Mouse (Mus musculus): ENCODE data around the gene Foxred2. TPM values are rescaled to one million over a fixed set of nuclear protein-coding genes. Genes with fewer than 3 reads are reported as not detected.

Foxred2 gene
- total RNA-seq, 2 experiments from 2014 or later = 9.3 to 9.6 TPM

DNA sequence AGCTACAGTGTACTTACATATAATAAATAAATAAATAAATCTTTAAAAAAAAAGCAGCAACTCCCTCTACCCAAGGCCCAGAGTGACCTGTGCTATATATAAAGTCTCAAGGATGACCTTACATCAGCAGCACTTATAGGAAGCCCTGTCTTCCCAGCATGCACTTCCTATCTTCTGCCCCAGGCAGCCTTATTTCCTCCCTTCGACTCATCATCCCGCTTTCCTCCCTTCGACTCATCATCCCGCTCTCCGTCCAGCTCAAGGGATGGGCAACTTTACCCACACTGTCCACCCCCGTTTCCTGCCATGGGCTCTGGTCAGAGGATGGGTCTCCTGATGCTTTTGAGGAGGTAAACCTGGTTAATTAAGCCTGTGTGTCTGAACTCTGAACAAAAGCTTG lies 34.9 kb downstream of the Foxred2 start:
- ATAC-seq (replicated peaks; ENCODE audit: low FRiP score, low TSS enrichment, poor library complexity, severe bottlenecking) = no peak

DNA sequence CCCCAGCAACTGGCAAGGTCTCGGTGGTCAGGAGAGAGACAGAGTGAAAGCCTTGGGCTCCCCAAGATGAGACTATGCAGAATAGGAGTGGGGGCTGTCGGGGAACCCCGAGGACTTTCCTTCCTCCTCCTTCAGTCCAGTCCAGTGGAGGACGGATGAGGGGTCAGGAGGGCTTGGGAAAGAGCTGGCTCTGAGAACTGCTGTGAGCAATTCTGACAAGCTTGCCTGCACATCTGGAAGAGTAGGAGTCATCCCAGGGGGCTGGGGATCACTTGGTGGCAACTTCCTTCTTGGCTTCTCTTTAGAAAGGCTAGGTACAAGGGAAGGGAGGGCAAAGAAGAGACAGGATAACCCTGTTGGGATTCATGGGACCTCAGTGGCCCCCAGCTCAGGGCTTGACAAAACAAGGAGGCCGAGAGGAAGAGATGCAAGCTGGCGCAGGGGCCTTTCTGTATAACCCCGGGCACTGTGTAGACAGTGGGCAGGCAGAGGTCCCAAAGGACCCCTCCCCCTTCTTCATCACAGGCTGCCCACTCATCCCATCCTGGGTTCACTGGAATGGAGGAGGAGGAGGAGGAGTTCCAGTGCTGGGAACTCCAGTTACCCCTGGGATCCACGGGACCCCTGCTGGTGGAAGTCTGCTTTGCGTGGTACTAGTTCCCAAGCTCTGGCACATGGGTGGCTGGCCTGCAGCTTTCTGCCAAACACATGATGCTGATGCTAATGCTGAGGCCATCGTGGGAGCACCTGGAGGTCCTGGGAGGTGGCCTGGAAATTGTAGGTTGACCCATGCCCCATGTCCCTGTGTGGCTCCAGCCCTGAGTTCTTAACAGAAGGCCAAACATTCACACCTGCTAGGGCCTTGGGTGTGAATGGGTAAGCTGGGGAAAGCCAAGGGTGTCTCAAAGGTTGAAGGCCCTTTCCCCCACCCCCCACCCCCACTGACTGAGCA lies 35.7 kb downstream of the Foxred2 start:
- ATAC-seq (replicated peaks; ENCODE audit: low FRiP score, low TSS enrichment, poor library complexity, severe bottlenecking) = peak; percentile 45

DNA sequence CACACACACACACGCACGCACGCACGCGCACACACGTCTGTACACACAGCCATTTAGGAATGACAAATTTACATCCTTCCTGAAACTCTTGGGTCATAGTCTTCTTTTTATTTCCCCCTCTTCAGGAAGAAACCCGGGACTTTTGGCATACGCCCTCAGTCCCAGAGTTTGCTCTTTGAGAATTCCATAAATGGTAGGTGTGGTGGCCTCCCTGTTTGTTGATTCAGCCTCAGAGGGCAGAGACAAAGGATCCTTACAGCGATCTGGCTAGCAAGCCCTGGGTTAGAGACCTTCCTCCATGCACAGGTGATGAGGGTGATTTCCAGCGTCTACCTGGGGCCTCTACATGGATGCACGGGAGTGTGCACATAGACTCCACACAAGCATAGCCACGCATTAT lies 37.1 kb downstream of the Foxred2 start:
- no peak for ATAC-seq (replicated peaks; ENCODE audit: low FRiP score, low TSS enrichment, poor library complexity, severe bottlenecking)

DNA sequence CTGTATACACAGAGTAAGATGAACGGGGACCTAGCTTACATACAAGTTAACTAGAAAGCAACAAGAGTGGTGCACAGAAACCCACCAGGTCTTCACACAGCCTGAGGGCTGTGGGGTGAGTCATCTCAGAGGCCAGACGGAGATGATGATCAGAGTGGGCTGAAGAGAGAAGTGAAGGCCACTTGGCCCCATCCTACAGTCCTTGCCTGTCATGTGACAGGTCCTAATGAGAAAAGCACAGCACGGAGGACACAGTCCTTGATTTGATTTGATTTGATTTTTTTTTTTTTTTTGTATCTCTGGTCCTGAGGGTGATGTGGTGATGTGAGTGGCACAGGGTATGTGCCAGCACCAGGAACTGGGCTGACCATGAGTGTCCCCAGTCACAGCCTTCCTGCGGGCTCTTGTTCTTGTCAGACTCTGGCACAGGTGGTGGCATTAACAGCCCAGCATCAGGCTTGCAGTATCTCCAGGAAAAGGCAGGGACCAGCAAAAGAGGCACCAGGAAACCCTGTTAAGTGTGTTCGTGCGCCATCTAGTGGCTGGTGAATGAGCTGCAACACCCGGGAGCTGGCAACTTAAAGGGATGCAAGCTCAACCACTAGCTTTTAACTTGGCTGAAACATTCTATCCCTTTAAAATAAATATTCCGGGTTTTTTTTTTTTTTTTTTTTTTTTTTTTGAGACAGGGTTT lies 39.5 kb downstream of the Foxred2 start:
- peak; percentile 63 for ATAC-seq (replicated peaks; ENCODE audit: low FRiP score, low TSS enrichment, poor library complexity, severe bottlenecking)

DNA sequence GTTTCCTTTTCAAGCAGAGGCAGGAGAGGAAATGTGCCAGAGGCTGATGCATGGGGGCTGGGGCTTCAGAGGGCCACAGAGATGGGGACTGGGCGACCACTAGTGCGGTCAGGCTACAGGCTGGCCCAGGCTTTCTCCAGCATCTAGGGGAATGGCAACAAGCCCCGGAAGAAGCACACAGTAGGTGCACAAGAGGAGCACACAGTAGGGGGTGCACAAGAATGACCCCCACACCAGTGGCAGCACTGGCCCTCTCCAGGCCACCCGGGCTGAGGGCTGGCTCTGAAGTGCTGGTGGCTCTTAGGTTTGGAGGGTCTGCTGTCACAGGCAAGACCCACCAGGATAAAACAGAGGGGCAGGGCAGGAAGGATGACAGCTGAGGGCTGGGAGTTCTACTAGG lies 41.2 kb downstream of the Foxred2 start:
- ATAC-seq (replicated peaks; ENCODE audit: low FRiP score, low TSS enrichment, poor library complexity, severe bottlenecking) = no peak

DNA sequence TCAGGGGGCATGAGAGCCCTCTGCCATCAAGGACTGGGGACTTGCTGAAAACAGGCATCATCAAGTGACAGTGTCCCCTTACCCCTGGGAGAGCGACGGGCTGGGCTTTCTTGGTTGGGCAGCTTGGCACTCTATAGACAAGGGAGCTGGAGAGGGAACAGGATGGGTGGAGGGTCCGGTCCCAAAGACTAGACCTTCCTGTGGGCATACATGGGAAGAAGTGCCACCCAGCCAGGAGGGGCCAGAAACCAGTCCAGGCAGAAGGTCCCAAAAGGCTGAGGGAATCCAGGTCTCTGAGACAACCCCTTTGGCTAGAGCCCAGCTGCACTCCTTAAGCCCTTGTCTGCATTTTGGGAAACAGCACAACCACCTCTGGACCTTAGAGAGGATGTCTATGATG lies 42.0 kb downstream of the Foxred2 start:
- ATAC-seq (replicated peaks; ENCODE audit: low FRiP score, low TSS enrichment, poor library complexity, severe bottlenecking) = no peak

DNA sequence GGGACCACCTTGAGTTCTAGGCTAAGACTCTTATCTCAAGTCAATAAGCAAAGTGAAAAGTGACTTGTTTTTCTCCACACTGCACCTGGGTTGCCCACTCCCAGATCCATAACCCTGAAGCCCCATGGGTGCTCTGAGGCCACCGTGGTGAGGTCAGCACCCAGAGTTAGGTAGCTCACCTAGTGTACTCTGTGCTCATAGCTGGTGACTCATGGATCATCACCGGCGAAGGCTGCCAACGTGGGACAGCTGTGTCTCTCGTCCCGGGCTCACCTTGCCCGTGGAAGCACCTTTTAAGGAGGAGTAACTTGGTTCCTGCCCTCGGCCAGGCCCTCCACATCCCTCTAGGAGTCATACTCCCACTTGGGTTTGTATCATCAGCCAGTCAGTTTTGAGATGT lies 43.5 kb downstream of the Foxred2 start:
- ATAC-seq (replicated peaks; ENCODE audit: low FRiP score, low TSS enrichment, poor library complexity, severe bottlenecking) = no peak

DNA sequence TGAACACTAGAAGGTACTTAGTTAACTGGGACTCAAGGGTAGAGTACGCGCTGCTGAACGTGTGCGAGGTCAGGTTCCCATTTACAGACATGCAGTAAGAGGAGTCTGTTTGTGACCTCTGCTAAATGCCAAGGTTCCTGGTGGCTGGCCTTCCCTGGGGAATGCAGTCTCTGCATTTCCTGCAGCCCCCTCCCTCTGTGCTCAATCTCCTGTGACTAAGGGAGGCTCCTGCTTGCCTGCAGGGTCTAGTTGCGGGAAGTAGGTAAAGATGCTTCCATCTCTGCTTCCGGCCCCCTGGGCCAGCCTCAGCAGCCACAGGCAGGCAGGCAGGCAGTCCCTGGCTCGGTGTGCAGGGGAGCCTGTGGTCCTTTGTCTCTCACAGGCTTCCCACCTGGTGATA lies 43.9 kb downstream of the Foxred2 start:
- ATAC-seq (replicated peaks; ENCODE audit: low FRiP score, low TSS enrichment, poor library complexity, severe bottlenecking) = no peak

DNA sequence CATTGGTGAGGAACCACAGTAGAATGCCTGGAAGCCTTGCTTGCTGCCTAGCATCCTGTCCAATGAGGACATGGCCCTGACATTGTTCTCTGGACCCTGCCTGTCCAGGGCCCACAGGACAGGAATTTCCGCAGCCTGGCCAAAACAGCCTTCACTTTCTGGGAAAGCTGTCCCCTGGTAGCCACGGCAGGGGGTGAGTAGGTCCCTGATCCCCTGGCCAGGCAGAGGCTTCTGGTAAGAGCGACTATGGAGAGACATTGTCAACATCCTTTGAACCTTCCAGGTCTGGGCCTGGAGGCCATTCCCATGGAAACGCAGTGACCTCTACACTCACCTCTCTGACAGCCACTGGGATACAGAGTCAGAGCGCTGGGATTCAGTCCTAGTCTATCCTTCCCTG lies 44.5 kb downstream of the Foxred2 start:
- no peak for ATAC-seq (replicated peaks; ENCODE audit: low FRiP score, low TSS enrichment, poor library complexity, severe bottlenecking)

DNA sequence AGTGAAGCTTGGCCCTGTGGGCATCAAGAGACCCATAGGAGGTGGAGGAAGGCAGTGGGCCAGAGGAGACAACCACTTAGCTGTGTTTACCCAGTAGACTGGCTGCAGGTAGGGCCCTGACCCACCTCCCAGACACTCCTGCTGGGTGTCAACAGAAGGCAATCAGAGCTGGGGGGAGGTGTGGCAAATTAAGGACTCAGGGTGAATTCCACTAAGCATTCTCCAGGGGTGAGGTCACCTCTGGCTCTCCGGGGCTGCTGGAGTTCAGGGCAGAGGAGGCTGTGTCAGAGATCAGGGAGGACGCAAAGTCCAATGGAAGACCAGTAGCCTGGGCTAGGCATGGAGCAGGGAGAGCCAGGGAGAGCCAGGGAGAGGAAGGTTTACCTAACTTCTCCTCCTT lies 45.5 kb downstream of the Foxred2 start:
- ATAC-seq (replicated peaks; ENCODE audit: low FRiP score, low TSS enrichment, poor library complexity, severe bottlenecking) = no peak

DNA sequence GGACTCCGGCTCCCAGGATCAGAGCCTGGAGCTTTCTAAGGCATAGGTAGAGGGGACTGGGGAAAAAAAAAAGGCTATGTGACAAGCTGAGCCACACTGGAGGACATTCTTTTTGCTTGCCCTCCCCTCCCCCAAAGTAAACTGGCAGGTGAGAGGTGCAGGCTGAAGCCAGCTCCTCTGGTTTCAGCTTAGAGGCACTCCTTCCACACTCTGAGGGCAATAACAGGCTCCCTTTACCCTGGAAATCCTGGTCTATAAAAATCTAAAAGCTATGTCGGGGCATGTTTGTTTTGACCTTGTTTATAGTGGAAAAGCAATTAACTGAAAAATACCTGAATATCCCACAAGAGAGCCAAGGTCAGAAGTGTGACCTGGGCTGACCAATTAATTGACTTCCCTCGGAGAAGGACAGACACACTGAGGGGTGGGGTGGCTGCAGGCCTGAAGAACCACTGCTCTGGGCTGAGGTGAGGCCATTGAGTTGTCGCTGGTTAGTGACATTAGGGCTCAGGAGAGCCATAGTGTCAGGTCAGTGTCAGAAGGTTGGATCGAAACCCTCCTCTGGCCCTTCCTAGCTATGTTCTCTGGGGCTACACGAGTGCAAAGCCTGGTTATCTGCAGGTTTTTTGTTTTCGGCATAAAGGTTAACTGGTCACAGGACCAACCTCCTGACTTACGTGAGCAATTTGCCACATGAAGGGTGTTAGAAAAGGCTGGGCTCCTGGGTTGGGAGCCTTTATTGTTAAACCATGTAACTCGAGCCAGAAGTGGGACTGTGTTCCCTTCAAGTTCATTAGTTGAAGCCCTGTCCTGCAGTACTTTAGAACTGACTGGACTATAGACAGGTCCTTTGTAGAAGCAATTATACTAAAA lies 48.6 kb downstream of the Foxred2 start:
- no peak for ATAC-seq (replicated peaks; ENCODE audit: low FRiP score, low TSS enrichment, poor library complexity, severe bottlenecking)

DNA sequence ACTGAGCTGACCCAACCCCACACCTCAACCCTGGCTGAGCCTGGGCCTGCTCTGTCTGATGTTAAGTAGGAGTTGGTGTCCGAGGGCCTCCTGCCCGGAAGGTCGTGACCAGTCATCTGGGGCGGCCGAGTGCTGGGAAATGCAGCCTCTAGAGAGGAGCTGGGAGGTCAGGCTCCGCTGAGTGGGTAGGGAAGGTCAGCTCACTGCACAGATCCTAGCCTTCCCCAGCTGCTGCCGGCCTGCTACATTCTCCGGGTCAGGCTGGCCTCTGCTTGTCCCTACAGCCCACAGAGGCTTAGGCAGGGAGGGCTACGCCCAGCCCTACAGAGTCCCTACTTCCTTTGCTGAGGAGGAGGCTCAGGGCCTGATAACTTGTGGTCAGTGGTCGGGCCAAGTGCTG lies 50.0 kb downstream of the Foxred2 start:
- no peak for ATAC-seq (replicated peaks; ENCODE audit: low FRiP score, low TSS enrichment, poor library complexity, severe bottlenecking)

DNA sequence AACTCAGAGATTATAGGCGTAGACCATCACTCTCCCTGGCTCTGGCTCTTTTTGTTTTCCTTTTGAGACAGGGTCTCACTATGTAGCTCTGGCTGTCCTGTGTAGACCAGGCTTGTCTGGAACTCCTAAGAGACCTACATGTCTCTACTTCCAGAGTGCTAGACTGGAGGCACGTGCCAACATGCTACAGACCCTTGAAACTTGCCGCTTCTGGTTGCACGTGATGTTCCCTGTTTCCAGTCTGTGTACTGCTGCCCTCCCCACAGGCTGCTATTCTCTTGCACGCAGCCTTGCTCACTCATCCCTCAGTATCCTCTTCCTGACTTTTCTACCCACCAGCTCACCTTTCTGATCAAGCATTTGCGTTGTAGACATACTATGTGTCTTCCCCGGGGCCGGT lies 50.4 kb downstream of the Foxred2 start:
- ATAC-seq (replicated peaks; ENCODE audit: low FRiP score, low TSS enrichment, poor library complexity, severe bottlenecking) = no peak

DNA sequence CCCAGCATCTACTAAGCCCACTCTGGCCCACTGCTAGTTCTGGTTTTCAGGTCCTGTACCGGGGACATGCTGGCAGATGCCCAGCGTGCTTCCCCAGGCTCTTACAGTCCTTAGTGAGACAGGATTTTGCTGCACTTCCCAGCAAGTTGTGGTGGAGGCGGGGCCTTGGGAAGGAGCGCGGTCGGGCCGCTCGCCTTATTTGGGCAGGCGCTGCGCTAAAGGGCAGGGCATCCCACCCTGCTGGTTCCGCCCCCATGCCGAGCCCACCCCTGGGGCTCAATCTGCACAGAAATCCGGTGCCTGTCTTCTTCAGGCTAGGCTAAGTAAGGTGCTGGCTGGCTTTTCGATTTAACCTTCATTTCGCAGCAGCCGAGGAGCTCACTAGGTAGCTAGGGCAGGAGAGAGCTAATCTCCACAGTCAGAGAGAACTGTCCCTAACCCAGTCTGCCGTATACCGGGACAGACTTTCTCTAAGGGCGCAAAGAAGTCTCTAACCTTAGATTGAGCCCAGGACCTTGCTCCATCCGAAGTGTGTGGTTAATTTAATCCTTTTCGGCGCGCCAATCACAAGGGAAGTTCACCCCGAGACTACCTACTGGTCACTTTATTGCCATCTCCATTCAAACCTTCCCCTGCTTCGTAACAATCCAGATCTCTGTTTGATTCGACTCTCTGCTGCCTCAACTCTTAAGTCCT lies 51.1 kb downstream of the Foxred2 start:
- peak; percentile 76 for ATAC-seq (replicated peaks; ENCODE audit: low FRiP score, low TSS enrichment, poor library complexity, severe bottlenecking)

DNA sequence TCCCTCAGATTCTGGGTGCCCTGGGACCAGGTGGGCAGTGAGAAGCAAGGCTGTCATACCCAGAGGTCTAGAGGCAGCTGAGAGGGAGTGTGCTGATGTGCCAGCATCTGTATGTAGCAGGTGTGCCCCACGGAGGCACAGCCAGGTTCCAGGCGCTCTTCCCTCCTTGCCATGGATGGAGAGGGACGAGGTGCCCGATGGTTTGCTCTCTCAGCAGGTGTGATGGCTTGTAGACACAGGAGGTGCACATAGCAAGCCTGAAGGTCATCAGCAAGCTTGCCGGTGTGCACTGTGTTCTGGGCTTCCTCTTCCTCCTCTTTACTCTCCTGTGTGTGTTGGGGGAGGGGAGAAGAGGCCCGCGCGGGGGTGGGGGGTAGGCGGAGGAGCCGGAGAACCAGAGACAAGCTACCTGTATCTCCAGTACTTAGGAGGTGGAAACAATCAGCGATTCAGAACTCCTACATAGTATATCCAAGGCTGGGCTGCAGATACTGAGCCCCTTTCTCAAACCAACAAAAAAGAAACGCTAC lies 52.1 kb downstream of the Foxred2 start:
- ATAC-seq (replicated peaks; ENCODE audit: low FRiP score, low TSS enrichment, poor library complexity, severe bottlenecking) = no peak

DNA sequence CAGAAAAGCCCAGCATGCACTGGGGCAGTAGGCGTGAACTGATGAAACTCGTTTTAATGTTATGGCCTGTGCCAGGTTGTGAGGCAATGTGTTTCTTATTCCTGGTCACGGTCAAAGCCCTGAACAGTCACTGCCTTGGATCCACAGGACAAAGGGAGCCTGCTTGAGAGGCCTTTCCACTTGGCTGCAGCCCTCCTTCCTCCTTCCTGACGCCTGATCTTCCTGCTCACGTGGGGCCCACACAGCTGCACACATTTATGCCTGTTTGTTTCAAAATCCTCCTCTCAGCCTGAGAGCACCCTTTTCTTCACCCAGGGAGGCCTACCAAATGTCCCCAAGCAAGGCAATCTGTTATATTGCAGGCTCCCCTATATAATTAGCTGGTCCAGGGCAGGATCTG lies 53.3 kb downstream of the Foxred2 start:
- no peak for ATAC-seq (replicated peaks; ENCODE audit: low FRiP score, low TSS enrichment, poor library complexity, severe bottlenecking)

DNA sequence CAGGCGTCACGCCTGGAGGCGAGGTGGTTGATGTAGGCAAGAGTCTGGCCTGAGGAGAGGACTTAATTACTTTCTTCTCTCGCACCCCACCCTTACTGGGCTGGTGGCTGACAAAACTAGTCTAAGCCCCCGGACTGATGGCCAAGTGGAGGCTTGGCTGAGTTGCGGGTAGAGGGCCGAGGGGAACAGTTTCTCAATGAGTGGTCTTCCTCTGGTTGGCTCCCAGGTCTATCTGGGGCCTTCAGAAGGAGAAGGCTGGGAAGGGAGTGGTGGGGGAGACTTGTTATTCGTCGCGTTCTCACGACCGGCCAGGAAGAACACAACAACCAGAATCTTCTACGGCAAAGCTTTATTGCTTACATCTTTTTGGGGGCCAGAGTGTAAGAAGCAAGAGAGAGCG lies 61.6 kb downstream of the Foxred2 start:
- ATAC-seq (replicated peaks; ENCODE audit: low FRiP score, low TSS enrichment, poor library complexity, severe bottlenecking) = 0 out of 2 replicates have a peak, but pooled peaks have one; percentile 47

DNA sequence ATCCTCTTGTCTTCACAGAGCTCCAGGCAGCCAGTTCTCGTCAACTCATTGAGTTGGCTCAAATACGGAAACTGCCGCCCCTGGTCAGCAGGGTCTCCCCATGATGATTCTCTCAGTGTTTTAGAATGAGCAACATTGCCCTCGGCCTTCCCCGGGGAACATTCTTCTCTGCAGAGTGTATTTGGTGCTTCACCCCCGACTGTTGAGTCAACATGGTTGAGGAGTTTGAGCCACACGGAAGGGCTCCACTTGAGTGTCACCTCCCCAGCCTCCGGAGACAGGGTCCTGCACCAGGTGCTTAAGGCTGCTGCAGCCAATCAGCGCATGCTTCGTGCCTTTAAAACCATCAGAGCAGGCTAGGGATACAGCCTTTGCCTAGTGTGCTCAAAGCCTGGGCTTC lies 63.2 kb downstream of the Foxred2 start:
- no peak for ATAC-seq (replicated peaks; ENCODE audit: low FRiP score, low TSS enrichment, poor library complexity, severe bottlenecking)

DNA sequence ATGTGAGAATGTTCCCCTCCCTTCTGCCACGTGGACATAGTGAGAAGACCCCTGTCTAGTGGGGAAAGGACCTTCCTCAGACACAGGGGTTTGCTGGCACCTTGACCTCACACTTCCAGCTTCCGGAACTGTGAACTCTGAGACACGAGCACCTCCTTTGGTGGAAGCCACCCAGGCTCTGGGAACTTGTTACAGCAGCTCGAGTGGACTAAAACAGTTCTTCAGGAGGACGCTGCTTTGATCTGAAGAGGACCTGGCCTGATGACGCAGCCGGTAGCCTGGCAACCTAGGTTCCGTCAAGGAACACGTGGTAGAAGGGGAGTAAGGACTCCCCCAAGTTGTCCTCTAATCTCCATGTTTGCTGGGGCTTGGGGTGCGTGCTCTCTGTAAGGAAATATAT lies 64.1 kb downstream of the Foxred2 start:
- ATAC-seq (replicated peaks; ENCODE audit: low FRiP score, low TSS enrichment, poor library complexity, severe bottlenecking) = no peak

All from megakaryocyte-erythroid progenitor cell, adult 5-6 weeks (primary cell).